Mouse (Mus musculus): ENCODE results near the gene Selenov.

Gene Selenov

DNA sequence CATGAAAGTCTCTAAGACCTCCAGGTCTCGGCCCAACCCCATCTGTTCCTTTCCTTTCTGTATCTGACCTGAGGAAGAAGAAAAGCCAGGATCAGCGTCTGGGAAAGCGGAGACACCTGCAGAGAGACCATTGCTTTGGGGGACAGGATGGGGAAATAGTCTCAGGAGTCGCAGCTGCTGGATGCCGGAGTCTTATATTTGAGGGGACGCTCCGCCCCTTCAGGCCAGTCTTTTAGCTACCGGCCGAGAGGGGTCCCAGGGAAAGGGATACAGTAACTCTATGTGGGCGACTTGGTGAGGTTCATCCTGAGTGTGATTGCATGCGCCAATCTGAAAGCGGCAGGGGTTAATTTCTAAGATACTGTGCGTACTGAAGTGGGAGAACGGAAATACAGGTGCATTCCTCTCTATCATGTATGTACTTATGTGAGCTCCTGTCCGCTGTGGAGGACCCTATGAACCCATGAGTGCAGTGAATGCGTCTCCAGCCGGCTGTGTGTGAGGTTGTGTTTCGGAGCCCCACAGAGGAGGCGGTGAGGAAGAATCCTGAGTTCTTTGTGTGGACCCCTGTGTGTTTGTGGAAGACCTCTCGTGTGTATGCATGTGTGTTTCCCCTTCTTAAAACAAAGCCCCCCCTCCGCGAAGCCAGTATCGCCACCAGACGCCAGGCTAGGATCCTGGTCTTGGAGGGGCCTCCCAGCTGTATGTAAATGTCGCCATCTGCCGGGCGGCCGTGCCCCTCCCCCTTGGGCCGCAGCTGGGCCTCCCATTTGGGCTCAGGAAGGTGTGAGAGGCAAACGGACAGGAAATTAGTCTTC, 10.8 kb upstream of the Selenov start, which contains the start of gene Dll3:
Dll3 (minus strand) TSS at position 623 of the 818 bp plus-strand sequence.
- in situ Hi-C loops (cut with MboI; ENCODE audit: low pct_unique_long_range_greater_than_20kb in 1 of 2, low sequenced_read_pairs in 2 of 2, unreplicated experiment in 1 of 2): no loop called here

DNA sequence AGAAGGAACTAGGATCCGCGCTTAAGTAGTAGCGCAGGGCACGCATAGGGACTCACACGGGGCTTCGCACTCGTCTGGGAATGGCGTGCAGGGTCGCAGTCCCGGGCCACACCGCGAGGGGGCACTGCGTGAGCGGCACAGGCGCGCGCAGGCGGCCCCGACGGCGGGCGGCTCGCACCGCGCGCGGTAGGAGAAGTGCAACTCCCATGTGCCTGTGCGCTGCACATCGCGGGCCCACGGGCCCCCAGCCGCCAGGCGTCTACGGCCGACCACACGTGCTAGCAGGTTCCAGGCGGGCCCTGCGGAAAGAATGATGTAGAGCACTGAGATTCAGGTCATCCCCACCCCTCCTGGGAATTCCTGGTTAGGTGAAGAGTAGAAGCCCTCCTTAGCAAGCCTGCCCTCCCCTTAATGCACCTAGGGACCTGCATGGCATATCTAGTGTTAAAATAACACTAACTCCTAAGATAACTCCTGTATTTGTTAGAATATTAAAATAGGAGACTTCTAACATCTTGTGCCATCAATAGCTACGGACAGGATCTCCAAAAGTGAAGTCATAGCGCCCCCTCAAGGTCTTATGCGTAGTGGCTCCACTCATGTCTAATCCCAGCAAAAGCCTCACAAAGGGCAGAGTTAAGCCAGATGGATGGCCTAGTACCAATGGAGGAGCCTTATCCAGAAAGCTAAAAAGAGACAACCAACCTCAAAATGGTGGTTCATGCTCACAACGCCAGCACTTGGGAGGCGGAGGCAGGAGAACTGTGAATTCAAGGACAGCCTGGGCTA, 8.0 kb upstream of the Selenov start:
- in situ Hi-C loops (cut with MboI; ENCODE audit: low pct_unique_long_range_greater_than_20kb in 1 of 2, low sequenced_read_pairs in 2 of 2, unreplicated experiment in 1 of 2): no loop called here

DNA sequence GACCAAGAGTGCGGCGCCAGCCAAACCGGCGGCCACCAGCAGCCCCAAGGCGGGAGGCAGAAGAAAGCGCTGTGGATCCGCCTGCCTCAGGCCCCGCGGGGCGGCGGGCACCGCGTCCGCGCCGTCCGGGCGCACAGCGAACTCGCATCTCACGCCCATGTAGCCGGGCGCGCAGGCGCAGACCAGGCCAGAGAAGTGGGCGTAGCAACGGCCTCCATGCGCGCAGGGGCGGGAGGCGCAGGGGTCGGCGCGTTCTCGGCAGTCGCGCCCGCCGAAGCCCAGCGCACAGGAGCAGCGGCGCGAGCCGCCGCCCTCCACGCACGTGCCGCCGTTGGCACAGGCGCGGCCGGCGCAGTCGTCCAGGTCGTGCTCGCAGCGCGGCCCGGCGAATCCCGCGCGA, 3.5 kb upstream of the Selenov start:
- in situ Hi-C loops (cut with MboI; ENCODE audit: low pct_unique_long_range_greater_than_20kb in 1 of 2, low sequenced_read_pairs in 2 of 2, unreplicated experiment in 1 of 2): no loop called here

DNA sequence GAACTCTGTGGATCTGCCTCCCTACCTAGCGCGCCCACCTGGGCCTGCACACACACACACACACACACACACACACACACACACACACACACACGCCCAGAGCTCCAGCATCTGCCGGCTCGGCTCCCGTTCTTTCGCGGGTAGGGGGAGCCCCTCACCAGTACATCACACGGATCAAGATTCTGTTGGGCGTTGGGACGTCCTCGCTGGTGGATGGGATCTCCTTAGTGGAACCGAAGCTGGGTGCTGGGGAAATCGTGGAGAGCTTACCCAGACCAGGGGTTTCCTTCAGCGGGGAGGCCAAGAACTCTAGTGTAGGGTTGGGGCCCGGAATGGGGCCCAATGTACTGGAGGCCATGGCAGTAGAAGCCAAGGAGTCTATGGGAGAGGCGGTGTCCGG, 821 bp downstream of the Selenov start:
- in situ Hi-C loops (cut with MboI; ENCODE audit: low pct_unique_long_range_greater_than_20kb in 1 of 2, low sequenced_read_pairs in 2 of 2, unreplicated experiment in 1 of 2): no loop called here

DNA sequence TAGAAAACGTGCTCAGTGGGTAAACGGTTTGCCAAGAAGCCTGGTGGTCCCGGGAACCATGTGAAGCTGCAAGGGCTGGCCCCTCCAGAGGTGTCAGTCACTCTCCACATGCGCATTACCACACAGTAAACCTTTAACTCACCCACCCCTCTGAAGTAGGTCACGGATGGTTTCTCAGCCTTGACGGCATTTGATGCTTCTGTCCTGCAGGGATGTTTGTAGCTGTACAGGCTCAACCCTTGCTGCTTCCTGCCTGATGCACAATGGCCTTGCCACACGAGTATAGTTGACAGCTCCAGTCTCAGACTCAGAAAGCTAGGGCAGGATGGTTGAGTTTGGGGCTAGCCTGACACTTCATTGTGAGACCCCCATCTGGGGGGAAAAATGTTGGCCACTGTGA, 10.4 kb downstream of the Selenov start:
- in situ Hi-C loops (cut with MboI; ENCODE audit: low pct_unique_long_range_greater_than_20kb in 1 of 2, low sequenced_read_pairs in 2 of 2, unreplicated experiment in 1 of 2): no loop called here

DNA sequence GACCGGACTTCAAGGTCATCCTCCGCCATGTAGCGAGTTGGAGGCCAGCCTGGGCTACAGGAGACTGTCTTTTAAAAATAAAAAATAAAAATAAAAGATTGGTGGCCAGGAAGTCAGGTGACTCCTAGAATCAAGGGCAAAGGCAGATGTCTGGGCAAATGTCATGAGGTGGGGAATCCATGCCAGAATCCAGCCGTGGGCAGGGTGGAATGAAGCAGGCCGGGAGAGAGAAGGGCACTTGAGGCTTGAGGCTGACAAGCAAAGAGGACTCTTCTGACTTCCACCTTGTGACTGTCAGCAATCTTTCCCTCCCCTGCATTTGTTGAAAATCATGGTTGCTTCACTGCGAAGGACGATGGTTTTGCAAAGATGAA, 12.7 kb downstream of the Selenov start:
- in situ Hi-C loops (cut with MboI; ENCODE audit: low pct_unique_long_range_greater_than_20kb in 1 of 2, low sequenced_read_pairs in 2 of 2, unreplicated experiment in 1 of 2): no loop called here

DNA sequence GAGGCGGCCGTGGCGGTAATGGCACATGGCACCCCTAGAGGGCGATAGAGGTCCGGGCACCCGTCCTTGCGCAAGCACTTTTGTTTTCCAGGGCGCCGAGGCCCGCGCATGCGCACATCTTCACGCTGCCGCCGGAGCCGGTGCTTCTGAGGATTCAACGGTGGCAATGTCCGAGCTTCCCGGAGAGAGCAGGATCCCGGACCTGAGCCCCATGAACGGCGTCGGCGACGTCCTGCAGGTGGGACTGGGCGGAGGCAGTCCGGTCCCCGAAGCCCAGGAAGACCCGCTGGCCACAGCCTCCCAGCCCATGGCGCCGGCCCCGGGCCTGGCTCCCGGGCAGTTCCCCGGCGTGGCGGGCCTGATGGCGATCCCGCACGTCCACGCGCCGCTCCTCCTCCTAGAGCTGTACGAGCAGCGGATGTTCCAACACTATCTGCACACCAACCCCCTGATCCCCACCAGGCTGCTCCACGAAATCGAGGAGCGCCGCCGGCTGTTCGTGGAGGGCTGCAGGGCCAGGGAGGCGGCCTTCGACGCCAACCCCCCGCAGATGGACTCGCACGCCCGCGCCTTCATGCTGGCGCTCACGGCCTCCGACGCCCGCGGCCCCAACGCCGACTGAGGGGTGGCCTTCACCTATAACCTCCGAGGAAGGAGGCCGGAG, 13.2 kb downstream of the Selenov start, which contains the start of gene Eid2b:
Eid2b (plus strand) TSS at position 125 of the 664 bp plus-strand sequence.
- in situ Hi-C loops (cut with MboI; ENCODE audit: low pct_unique_long_range_greater_than_20kb in 1 of 2, low sequenced_read_pairs in 2 of 2, unreplicated experiment in 1 of 2): no loop called here

DNA sequence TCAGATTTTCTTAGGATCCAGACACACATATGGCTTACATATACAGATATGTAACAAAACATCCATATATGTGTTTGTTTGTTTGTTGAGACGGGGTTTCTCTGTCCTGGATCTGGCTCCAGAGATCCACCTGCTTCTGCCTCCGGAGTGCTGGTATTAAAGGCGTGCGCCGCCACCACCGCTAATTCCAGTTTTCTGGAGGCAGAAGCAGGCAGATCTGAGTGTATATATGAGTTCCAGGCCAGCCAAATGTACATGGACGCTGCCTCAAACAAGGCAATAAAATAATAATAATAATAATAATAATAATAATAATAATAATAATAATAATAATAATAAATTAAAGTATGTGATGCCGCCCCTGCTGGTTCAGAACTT, 13.8 kb downstream of the Selenov start:
- in situ Hi-C loops (cut with MboI; ENCODE audit: low pct_unique_long_range_greater_than_20kb in 1 of 2, low sequenced_read_pairs in 2 of 2, unreplicated experiment in 1 of 2): no loop called here

DNA sequence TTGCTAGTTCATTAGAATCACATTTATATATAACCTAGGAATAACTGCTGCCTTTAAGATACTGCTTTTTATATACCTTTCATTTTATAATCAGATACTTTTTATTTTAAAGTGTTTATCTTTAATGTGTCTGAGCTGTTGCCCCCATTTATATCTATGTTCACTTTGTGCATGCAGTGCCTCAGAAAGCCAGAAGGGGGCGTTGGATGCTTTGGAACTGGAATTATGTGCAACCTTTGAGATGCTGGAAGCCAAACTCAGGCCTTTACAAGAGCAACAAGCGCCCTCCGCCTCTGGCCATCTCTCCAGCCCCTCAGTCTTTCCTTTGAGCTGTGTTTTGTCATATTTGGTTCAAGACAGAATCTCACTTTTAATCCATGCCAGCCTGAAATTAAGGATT, 19.2 kb downstream of the Selenov start:
- in situ Hi-C loops (cut with MboI; ENCODE audit: low pct_unique_long_range_greater_than_20kb in 1 of 2, low sequenced_read_pairs in 2 of 2, unreplicated experiment in 1 of 2): loop anchor here in 1 of 2 experiments (25.0 kb wide), 1 partner anchor 209 kb away; the partner anchor contains the start of genes Fcgbp and Psmc4

DNA sequence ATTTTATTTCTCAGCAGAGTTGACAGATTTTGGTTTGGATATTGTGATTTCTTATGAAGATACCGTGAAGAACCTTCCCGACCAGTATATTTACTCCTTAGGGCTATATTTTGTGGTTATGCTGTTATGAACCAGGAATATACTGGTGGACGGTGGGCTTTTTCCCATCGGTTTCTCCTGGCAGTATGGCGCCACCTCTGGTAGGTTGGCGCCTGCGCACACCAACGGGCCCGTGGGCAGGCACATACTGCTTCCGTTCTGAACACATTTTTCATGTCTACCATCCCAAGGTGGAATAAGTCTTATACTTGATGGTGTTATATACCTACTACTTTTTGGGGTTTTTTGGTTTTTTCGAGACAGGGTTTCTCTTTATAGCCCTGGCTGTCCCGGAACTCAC, 21.6 kb downstream of the Selenov start:
- in situ Hi-C loops (cut with MboI; ENCODE audit: low pct_unique_long_range_greater_than_20kb in 1 of 2, low sequenced_read_pairs in 2 of 2, unreplicated experiment in 1 of 2): loop anchor here in 1 of 2 experiments (25.0 kb wide), 1 partner anchor 207 kb away; the partner anchor contains the start of genes Fcgbp and Psmc4

DNA sequence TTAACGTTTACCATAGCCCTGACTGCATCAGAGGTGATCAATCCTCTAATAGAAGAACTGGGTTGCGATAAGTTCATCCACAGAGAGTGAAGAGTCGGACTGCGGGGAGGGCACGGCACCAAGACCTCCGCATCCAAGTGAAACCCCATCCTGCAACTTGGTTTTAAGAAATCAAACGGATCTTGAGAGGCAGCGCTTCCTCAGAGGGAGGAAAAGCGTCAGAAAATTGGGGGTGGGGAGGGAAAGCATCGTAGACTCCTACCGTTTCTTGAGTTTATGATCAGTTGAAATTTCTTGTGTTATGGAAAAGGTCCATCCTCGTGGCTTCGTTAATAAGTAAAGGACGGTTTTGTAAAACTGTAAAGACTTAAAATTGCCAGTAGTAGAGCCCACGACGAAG, 22.4 kb downstream of the Selenov start:
- in situ Hi-C loops (cut with MboI; ENCODE audit: low pct_unique_long_range_greater_than_20kb in 1 of 2, low sequenced_read_pairs in 2 of 2, unreplicated experiment in 1 of 2): loop anchor here in 1 of 2 experiments (25.0 kb wide), 1 partner anchor 206 kb away; the partner anchor contains the start of genes Fcgbp and Psmc4

DNA sequence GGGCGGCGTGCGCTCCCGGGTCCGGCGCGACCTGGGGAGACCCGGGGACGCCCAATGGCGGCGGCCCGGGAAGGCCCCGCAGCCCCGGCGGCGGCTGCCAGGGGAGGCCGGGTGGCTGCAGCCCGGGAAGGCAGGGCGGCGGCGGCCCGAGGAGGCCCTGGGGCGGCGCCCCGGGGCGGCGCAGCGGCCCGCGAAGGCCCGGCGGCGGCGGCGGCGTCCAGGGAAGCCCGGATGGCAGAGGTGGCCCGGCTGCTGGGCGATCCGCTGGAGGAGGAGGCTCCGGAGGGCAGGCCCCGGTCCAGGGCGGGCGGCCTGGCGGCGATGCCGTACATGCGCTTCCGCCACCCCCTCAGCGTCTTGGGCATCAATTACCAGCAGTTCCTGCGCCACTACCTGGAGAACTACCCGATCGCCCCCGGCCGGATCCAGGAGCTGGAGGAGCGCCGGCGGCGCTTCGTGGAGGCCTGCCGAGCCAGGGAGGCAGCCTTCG, 22.9 kb downstream of the Selenov start:
- in situ Hi-C loops (cut with MboI; ENCODE audit: low pct_unique_long_range_greater_than_20kb in 1 of 2, low sequenced_read_pairs in 2 of 2, unreplicated experiment in 1 of 2): loop anchor here in 1 of 2 experiments (25.0 kb wide), 1 partner anchor 206 kb away; the partner anchor contains the start of genes Fcgbp and Psmc4

DNA sequence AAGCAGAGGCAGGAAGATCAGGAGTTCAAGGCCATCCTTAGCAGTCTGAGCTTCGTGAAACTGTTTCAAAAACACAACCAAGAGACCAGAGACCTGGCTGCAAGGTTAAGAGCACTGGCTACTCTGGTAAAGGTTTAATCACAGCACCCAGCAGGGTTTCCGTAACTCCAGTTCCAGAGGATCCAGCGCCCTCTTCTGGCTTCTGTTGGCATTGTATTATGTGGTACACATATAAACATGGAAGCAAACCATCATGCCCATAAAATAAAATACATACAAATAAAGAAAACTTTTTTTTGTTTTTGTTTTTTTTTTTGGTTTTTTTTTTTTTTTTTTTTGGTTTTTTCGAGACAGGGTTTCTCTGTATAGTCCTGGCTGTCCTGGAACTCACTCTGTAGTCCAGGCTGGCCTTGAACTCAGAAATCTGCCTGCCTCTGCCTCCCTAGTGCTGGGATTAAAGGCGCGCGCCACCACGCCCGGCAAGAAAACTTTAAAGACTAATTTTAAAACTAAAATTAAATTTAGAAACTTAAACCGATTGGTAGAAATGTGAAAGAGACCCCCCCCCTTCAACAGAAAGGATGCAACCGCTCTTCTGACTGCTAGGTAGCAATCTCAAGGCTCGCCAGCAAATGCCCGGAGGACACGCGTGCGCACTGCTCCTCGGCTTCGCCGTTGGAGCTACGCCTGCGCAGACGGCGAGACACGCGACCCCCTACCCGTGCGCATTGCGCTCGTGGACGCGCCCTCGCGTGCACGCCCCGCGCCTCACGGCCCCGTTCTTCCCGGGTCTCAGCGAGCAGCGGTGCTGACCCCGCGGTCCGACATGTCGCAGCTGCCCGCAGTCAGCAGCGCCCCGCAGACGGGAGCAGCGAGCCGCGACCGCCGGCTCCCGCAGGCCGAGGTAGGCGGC, 23.6 kb downstream of the Selenov start, which contains the start of gene Eid2:
Eid2 (plus strand) TSS at position 753 of the 913 bp plus-strand sequence.
- in situ Hi-C loops (cut with MboI; ENCODE audit: low pct_unique_long_range_greater_than_20kb in 1 of 2, low sequenced_read_pairs in 2 of 2, unreplicated experiment in 1 of 2): loop anchor here in 1 of 2 experiments (25.0 kb wide), 1 partner anchor 205 kb away; the partner anchor contains the start of genes Fcgbp and Psmc4

DNA sequence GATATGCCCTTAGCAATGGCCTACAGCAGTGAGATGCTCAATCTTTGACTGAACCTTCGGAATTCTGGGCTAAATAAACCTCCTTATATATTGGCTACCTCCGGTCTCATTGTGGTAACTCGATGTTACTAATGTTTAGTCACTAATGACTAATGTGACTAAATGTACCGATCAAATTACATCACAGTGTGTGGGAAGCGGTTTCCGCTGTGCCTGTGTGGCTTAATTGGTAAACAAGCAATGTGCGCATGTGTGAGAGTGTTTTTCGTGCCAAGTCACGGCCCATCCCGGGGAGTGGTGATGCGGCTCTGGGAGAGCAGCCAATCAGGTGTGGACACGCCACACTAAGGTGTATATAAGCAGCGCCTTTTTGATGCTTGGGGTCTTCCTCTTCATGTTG, 25.6 kb downstream of the Selenov start:
- in situ Hi-C loops (cut with MboI; ENCODE audit: low pct_unique_long_range_greater_than_20kb in 1 of 2, low sequenced_read_pairs in 2 of 2, unreplicated experiment in 1 of 2): loop anchor here in 1 of 2 experiments (25.0 kb wide), 1 partner anchor 203 kb away; the partner anchor contains the start of genes Fcgbp and Psmc4

DNA sequence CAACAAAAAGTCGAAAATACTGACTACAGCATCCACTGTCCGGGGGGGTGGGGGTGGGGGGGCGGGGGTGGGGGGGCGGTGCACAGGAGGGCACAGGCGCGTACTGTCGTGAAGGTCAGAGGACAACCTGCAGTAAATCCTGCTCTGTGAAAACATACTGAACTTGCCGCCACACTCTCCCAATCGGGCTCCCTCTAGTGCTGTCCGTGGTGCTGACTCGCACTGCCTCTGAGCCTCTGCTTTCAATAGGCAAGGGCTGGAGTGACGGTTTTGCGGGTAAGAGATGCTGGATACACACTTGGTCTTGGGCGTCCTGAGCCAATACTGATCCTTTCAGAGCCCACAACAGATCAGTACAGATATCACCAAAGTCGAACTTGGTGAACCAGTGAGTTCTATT, 27.2 kb downstream of the Selenov start:
- in situ Hi-C loops (cut with MboI; ENCODE audit: low pct_unique_long_range_greater_than_20kb in 1 of 2, low sequenced_read_pairs in 2 of 2, unreplicated experiment in 1 of 2): loop anchor here in 1 of 2 experiments (25.0 kb wide), 1 partner anchor 201 kb away; the partner anchor contains the start of genes Fcgbp and Psmc4

DNA sequence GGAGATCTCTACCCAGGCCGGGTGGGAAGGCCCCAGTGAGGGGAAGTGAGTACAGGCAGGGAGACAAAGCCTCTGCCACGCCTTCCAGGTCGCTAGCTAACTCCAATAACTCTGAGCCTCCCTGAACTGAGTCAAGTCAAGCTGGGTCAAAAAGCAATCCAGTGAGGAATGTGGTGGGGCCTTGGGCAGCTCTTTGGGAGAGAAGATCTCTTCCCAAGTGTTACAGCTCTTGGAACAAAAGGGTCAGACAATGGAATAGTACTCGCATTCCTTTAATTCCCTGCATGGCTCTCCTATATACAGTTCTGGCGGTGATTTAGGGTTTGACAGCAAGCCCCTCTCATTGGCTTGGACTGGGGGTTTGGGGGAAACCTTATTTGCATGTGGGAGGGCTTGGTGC, 28.1 kb downstream of the Selenov start:
- in situ Hi-C loops (cut with MboI; ENCODE audit: low pct_unique_long_range_greater_than_20kb in 1 of 2, low sequenced_read_pairs in 2 of 2, unreplicated experiment in 1 of 2): loop anchor here in 1 of 2 experiments (25.0 kb wide), 1 partner anchor 201 kb away; the partner anchor contains the start of genes Fcgbp and Psmc4

DNA sequence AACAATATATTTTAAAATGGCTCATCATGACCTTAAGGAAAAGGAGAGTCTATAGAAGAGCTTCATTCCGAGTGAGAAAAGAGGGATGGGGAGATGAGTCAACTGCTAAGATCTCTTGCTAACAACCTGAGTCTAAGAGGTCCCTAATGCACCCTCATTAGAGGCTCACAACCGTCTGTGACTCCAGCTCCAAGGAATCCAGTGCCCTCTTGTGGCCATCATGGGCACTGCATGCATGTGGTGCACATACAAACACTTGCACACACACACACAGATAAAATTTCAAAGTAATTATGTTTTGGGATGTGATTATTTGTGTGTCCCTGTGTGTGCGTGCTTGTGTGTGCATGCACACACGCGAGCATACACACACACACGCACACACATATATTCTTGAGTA, 35.5 kb downstream of the Selenov start:
- in situ Hi-C loops (cut with MboI; ENCODE audit: low pct_unique_long_range_greater_than_20kb in 1 of 2, low sequenced_read_pairs in 2 of 2, unreplicated experiment in 1 of 2): loop anchor here in 1 of 2 experiments (25.0 kb wide), 1 partner anchor 193 kb away; the partner anchor contains the start of genes Fcgbp and Psmc4
